ENCODE assay signal across 8 mouse cellular contexts in the genomic region with DNA sequence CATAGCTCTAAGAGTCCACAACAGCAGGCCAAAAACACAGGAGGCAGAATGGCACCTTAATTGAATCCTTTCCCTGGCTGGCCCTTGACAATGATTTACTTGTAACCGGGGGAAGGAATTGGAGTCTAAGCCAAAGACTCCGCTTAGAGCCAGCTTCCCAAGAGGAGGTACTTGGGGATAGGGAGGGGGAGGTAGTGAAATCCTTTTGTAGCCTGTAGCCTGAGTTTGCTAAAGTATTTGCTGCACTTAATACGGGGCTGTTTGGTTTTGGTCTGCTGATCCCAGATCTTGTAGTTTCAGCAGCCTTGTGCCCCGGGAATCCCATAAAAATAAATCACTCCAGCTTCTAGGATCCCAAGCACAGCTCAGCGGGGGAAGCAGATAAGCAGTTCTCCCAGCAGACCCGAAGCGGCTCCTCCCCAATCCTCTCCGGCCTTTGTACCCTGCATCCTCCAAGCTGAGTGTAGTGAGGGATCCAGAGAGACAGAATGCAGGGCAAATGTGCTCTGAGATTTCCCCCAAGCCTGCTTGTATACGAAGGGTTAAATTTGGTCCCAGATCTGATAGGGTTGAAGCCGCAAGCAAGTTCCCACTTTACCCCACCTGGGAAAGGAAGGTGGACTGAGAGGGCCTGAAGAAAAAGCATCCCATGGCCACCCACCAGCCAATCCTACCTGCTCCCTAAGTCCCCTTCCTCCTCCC. TPM values are rescaled to one million over a fixed set of nuclear protein-coding genes. Genes with fewer than 3 reads are reported as not detected.
DNase-seq lines count a peak whose midpoint lies in the region; ATAC-seq lines count a peak whose summit lies in the region.

No protein-coding gene starts in this region.

- WGBS in limb, embryonic 13.5 days: 2% methylated on average over 10 of the region's 10 CpGs

- H3K27me3 ChIP-seq in limb, embryonic 13.5 days: 0 out of 2 replicates have a peak, but pooled peaks cover 5% of the 10 kb centered on the region

- ATAC-seq in limb, embryonic 13.5 days (ENCODE audit: low FRiP score, low read depth): peak; percentile 4; the same call in 1 of the 2 replicates

- H3K4me1 ChIP-seq in limb, embryonic 13.5 days: peaks cover 13% of the 10 kb centered on the region

- DNase-seq in gastrocnemius, postnatal 10 days: peak; percentile 4
- no peak for DNase-seq in gastrocnemius, postnatal 25 days
- DNase-seq in cerebellum, adult 9-10 months: peak; percentile 11
- peak; percentile 15 to 19 for DNase-seq in frontal cortex, postnatal 36 days (ENCODE audit: low spot score in 2 of 2)
- DNase-seq in kidney, adult 11 months: peak; percentile 83
- DNase-seq in naive thymus-derived CD4-positive, alpha-beta T cell, adult 2 months (ENCODE audit: low read depth): peak; percentile 12
- DNase-seq in yolk sac, embryonic 10.5 days (ENCODE audit: low spot score): peak; percentile 79

- peak overlapping the region; percentile 79 for H3K9ac ChIP-seq in limb, embryonic 13.5 days

- H3K9me3 ChIP-seq in limb, embryonic 13.5 days: no peaks in the 10 kb centered on the region

- peak overlapping the region; percentile 70 for H3K4me3 ChIP-seq in limb, embryonic 13.5 days

- H3K36me3 ChIP-seq in limb, embryonic 13.5 days: no peaks in the 10 kb centered on the region

- peak overlapping the region; percentile 100 for H3K4me2 ChIP-seq in limb, embryonic 13.5 days (replicated peaks)

- peak overlapping the region; percentile 78; the same call in 1 of the 2 replicates for H3K27ac ChIP-seq in limb, embryonic 13.5 days

RNA-seq across cellular contexts. Expression of a gene that starts 31.3 kb away (rescaled TPM):
- 1 to 10 TPM; 3.0 to 4.0 TPM for total RNA-seq in gastrocnemius, postnatal 10 days (2021)
- total RNA-seq in gastrocnemius, postnatal 25 days (2021): 1 to 10 TPM; 2.1 to 2.8 TPM
- polyA plus RNA-seq in limb, embryonic 13.5 days (2015; fragmentation: Nextera tagmentation; extraction: Ambion mirVana): 6.3 and 6.9 TPM in 2 replicates
